In the genomic region with DNA sequence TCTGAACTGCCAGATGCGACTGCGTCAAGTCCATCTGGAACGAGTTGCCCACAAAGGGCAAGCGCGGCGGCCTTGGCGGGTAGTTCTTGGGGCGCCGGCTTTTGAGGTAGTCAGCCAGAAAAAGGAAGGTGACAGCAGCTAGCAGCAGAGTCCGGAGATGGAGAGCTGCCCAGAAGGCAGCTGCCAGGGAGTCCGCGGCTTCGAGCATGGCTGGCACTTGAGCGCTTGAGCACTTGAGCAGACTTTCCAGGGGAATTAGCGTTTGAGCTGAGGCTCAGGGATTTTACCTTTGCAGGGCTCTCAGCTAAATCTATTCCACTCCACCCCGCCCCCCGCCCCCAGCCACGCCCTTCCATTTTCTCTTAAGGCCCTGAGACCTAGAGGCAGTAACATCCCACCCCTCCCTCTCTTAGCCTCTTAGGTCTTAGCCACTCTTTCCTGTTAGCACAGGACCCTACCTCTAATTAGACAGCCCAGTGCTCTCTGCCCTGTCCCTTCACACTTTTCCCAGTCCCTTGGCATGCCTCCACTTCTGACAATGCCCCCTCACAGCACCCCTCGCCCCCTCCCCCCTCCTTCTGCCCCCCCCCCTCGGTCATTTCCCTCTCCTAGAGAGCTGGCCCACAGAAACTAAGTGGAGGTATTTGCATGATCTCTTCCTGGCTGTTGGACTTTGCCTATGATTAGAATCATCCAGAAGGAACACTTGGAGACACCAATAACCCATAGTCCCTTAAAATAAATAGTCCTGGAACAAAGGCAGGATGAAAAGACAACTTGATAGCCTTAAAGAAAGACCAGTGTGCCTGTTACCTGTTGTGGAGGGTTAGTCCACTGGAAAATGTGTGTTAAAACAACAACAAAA, we compare ENCODE assay signal across 10 mouse cellular contexts. TPM values are rescaled to one million over a fixed set of nuclear protein-coding genes. Genes with fewer than 3 reads are reported as not detected.
DNase-seq lines count a peak whose midpoint lies in the region; ATAC-seq and TF ChIP-seq lines count a peak whose summit lies in the region.
"Had no signal": no experiment of that assay in that cellular context is flagged by ENCODE, and none has a peak within 500 bp of the region (broad histone marks: within the 10 kb centered on the region; RNA-seq: fewer than 3 reads in every experiment).

Cyp2j13 (minus strand) TSS at position 286 of the 865 bp plus-strand sequence.

- no peaks in the 10 kb centered on the region for H3K27me3 ChIP-seq in lung, embryonic 16.5 days (ENCODE audit: control insufficient read depth, insufficient read depth, low read depth, low read length)
- no peaks in the 10 kb centered on the region for H3K27me3 ChIP-seq in heart, embryonic 12.5 days (replicated peaks)
- no peaks in the 10 kb centered on the region for H3K27me3 ChIP-seq in limb, embryonic 14.5 days (ENCODE audit: control insufficient read depth, insufficient read depth, low read length)
- H3K27me3 ChIP-seq: Patski had no signal

- H3K27ac ChIP-seq in lung, embryonic 16.5 days (ENCODE audit: low read length): no peak within 1 kb of the TSS
- H3K27ac ChIP-seq in heart, embryonic 12.5 days (ENCODE audit: poor library complexity, severe bottlenecking): no peak within 1 kb of the TSS
- no peak within 1 kb of the TSS for H3K27ac ChIP-seq in limb, embryonic 14.5 days (replicated peaks; ENCODE audit: low read depth, low read length)

- TF ChIP-seq POLR2A in limb, embryonic 14.5 days (IDR thresholded peaks at IDR 0.05; ENCODE audit: borderline replicate concordance, extremely low read depth, insufficient read depth, insufficient read length): no peak

- peak within 1 kb of the TSS; percentile 8; the same call in 1 of the 2 replicates for H3K4me3 ChIP-seq in lung, embryonic 16.5 days (ENCODE audit: low read length)
- H3K4me3 ChIP-seq in heart, embryonic 12.5 days: peak within 1 kb of the TSS; percentile 32
- peak within 1 kb of the TSS; percentile 22 for H3K4me3 ChIP-seq in limb, embryonic 14.5 days (replicated peaks; ENCODE audit: low read length)

- no peaks in the 10 kb centered on the region for H3K9me3 ChIP-seq in lung, embryonic 16.5 days (ENCODE audit: control insufficient read depth, low read length)
- H3K9me3 ChIP-seq in heart, embryonic 12.5 days (replicated peaks): no peaks in the 10 kb centered on the region
- H3K9me3 ChIP-seq in limb, embryonic 14.5 days (ENCODE audit: control insufficient read depth, low read length): no peaks in the 10 kb centered on the region

- peak within 1 kb of the TSS; percentile 42 for H3K4me2 ChIP-seq in lung, embryonic 16.5 days (ENCODE audit: low read depth, low read length)
- H3K4me2 ChIP-seq in heart, embryonic 12.5 days: peak within 1 kb of the TSS; percentile 68
- peak within 1 kb of the TSS; percentile 46 for H3K4me2 ChIP-seq in limb, embryonic 14.5 days (replicated peaks; ENCODE audit: low read depth, low read length, severe bottlenecking)

- no peak for DNase-seq in lung, adult 18-20 months
- DNase-seq in embryo, embryonic 10.5 days (ENCODE audit: low spot score): peak; percentile 48
- DNase-seq in kidney, adult 9 months: peak; percentile 66
- peak; percentile 39 for DNase-seq in limb, embryonic 14.5 days (ENCODE audit: low spot score)
- DNase-seq in skeletal muscle tissue, adult 2 months (ENCODE audit: low read depth, low spot score): peak; percentile 1

- 0 out of 2 replicates have a peak, but pooled peaks cover 3% of the 10 kb centered on the region for H3K4me1 ChIP-seq in lung, embryonic 16.5 days (replicated peaks; ENCODE audit: control insufficient read depth, insufficient read depth, low read length)
- H3K4me1 ChIP-seq in heart, embryonic 12.5 days (replicated peaks): peaks cover 4% of the 10 kb centered on the region; the same call in 1 of the 2 replicates
- no peaks in the 10 kb centered on the region for H3K4me1 ChIP-seq in limb, embryonic 14.5 days (ENCODE audit: control insufficient read depth, insufficient read depth, low read length)

- no peak within 1 kb of the TSS for H3K9ac ChIP-seq in lung, embryonic 16.5 days (ENCODE audit: low read length)
- H3K9ac ChIP-seq in heart, embryonic 12.5 days: peak within 1 kb of the TSS; percentile 41; the same call in 1 of the 2 replicates
- 0 out of 2 replicates have a peak within 1 kb of the TSS, but pooled peaks have one; percentile 35 for H3K9ac ChIP-seq in limb, embryonic 14.5 days (ENCODE audit: low read depth, low read length, severe bottlenecking)

- ATAC-seq in lung, embryonic 16.5 days (ENCODE audit: low read depth): peak; percentile 52
- no peak for ATAC-seq in heart, embryonic 12.5 days (ENCODE audit: insufficient number of reproducible peaks, low FRiP score)
- no peak for ATAC-seq in limb, embryonic 14.5 days (ENCODE audit: low FRiP score, low read depth)
- ATAC-seq in CD4-positive, CD25-positive, alpha-beta regulatory T cell, adult 4 months: no peak
- ATAC-seq: Patski had no signal

- 8% methylated on average over 19 of the region's 20 CpGs for WGBS in lung, embryonic 16.5 days
- 11% methylated on average over 20 of the region's 20 CpGs for WGBS in heart, embryonic 12.5 days
- 4% methylated on average over 20 of the region's 20 CpGs for WGBS in limb, embryonic 14.5 days

- H3K36me3 ChIP-seq in lung, embryonic 16.5 days (ENCODE audit: control insufficient read depth, insufficient read depth, low read length): no peaks in the 10 kb centered on the region
- H3K36me3 ChIP-seq in heart, embryonic 12.5 days: no peaks in the 10 kb centered on the region
- H3K36me3 ChIP-seq in limb, embryonic 14.5 days (ENCODE audit: control insufficient read depth, insufficient read depth, low read length): no peaks in the 10 kb centered on the region

RNA-seq across cellular contexts. Expression of gene Cyp2j13, which starts in this region (rescaled TPM):
- polyA plus RNA-seq in lung, embryonic 16.5 days (2015; fragmentation: Nextera tagmentation; extraction: Ambion mirVana): not detected in 2 replicates
- not detected in 2 replicates for polyA plus RNA-seq in heart, embryonic 12.5 days (2016; fragmentation: Nextera tagmentation; extraction: Ambion mirVana)
- polyA plus RNA-seq in limb, embryonic 14.5 days (2012; rRNA removed): 0.08 TPM in 1 of 2 replicates, not detected in the other
- polyA plus RNA-seq in limb, embryonic 14.5 days (2014; fragmentation: Nextera tagmentation; extraction: Ambion mirVana): not detected in 2 replicates
- polyA plus RNA-seq in CD4-positive, CD25-positive, alpha-beta regulatory T cell, adult 4 months (2017; shearing (Covaris generic)): not detected
- polyA plus RNA-seq: liver, adult 2 months; Patski had no signal

Comparison
In these comparisons a context has a peak if more than half of its experiments do, and no peak if none do; other contexts are left out.
1. Peak in ATAC-seq, H3K4me3 ChIP-seq and H3K4me2 ChIP-seq in lung, embryonic 16.5 days; RNA of the gene not detected or under 1 TPM.
2. Peak in DNase-seq, H3K4me3 ChIP-seq, H3K9ac ChIP-seq and H3K4me2 ChIP-seq in limb, embryonic 14.5 days; RNA of the gene not detected or under 1 TPM.
3. DNase-seq: peak in embryo, embryonic 10.5 days (single experiment), kidney, adult 9 months (single experiment) and skeletal muscle tissue, adult 2 months (single experiment); none in lung, adult 18-20 months (0 of 2).
4. Peak in every context shown above with its lines, with median percentiles within 50 percentile points of each other: H3K4me2 ChIP-seq and H3K4me3 ChIP-seq.